Mouse (Mus musculus) gastrocnemius, postnatal 36 days (tissue): ENCODE results near the gene Ms4a13. TPM values are rescaled to one million over a fixed set of nuclear protein-coding genes. Genes with fewer than 3 reads are reported as not detected.
A peak's percentile ranks its signal among the peaks of the same experiment; 100 is the strongest.
"Not testable (repeated sequence)": the region's sequence is repeated elsewhere in the genome, so short reads cannot be mapped to it uniquely, and the experiment has no call there.

Experiments
- DNase-seq, 2 experiments: peaks; one replicate each; pipeline ENCODE4 v3.0.0; 2022
- intact Hi-C: fragments of 180-260 bp; cut with DNase I; formaldehyde crosslinking; loops from one replicate; pipeline ENCODE4 v1.15.1; 2025
- long read RNA-seq, 2 experiments: library from polyadenylated mRNA; stranded (forward); transcript quantifications; one replicate each; pipeline ENCODE4 v2.0.0; 2021
- total RNA-seq, 2 experiments: library from RNA; stranded (reverse); gene quantifications; 2 replicates each; pipeline ENCODE4 v1.2.3; 2021

Ms4a13 gene
- not detected for total RNA-seq
- long read RNA-seq, experiment 1 = 0 reads
- long read RNA-seq, experiment 2 = 0 reads

DNA sequence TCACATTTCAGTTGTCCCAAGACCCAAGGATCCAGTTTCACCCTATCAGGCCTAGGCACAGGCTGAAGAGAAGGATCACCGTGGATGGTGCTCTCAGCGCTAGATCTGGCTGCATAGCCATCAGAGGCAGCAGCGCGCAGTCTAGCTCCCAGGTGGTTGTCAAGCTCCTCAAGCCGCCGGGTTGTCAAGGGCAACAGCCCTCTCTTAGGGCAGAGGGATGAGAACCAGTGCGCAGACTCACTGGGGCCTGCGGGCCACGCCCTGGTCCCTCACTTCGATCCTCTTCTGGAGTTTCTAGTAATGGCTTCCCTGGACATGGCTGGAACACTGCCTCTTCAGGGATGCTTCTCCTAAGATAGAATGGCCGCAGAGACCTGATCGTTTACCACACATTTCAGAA, at the start of gene Ms4a13:
Gene Ms4a13, minus strand, starts transcription at position 192 of the 400 bp plus-strand sequence.
- intact Hi-C loops = no loop called here

DNA sequence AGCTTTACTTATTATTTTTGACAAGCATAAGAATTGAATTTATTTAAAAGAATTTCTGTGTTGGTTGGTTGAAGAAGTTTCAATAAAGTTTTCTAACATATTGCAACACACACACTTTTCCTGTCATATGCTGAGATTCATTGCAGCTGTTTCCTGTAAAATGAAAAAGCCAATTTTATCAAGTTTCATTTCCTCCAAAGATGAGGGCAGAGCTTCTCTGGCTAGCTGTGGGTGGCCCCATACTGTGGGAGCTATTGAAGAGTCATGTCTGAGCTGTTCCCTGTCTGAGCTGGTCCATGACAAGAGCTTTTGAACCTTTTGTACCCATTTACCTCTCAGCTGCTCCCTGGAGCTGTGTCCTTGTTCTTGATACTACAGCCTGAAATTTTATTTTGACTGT, 47.7 kb upstream of the Ms4a13 start:
- no peak for DNase-seq
- intact Hi-C loops = no loop called here

More for the DNA sequence above, at the start of gene Ms4a13:
- DNase-seq = no peak

DNA sequence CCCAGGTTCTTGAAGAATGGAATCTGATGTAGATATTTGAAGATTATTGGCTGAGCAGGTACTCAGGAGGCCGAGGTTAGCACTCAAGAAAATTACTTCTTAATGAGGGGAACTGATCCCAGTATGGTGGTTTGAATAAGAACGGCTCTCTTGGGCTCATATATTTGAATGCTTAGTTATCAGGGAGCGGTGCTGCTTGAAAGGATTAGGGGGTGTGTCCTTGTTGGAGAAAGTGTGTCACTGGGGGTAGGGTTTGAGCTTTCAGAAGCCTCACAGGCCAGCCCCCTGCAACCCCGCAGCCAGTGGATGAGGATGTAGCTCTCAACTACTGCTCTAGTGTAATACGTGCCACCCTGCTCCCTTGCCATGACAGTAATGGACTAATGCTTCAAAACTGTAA, 46.0 kb upstream of the Ms4a13 start:
- no peak for DNase-seq
- intact Hi-C loops = no loop called here

DNA sequence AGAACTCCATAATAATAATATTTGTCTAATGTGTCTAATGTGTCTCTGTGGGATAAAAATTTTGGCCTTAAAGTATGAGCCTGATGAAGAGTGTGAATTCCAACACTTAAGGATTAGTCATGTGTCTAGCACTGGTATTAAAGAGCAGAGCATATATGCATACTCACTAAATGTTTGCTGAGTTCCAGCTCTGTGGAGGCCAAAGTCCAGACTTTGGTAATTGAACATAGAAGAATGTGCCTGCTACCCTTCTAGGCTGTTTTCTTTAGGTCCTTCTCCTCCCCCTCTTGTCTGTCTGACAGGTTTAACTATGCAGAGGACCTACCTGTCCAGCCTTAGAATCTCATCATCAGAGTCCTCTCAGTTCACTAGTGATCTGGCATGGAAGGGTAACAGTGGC, 39.3 kb upstream of the Ms4a13 start:
- intact Hi-C loops = no loop called here
- no peak for DNase-seq

DNA sequence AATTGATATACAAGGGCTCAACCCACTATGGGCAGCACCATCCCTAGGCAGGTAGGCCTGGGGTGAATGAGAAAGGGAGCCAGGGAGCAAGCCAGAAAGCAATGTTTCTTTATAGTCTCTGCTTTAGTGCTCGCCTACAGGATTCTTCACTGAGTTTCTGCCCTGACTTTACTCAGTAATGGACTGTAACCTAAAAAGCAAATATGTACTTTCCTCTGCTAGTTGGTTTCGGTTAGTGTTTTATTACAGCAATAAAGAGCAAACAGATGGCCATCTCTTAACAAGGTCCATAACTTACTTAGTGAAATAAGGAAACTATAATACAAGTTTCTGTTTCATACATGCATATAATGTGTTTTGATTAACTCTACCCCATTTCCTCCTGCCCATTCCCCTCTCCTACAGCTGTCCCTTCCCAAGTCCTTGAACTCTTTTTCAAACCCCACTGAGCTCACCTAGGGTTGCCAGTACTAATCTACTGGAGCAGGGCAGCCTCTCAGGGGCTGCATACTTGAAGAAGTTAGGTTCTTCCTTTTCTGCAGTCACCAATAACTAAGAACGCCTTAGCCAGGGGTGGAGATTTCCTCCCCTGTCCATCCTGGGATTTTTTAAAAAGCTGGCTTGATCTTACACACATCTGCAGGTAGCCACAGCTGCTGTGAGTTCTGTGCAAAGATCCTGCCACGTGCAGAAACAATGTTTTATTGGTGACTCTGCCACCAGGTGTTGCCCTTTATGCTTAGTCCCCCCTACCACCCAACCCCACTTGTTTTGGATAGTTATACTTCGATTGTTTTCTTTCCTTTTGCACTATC, 38.6 kb upstream of the Ms4a13 start:
- intact Hi-C loops = no loop called here

DNA sequence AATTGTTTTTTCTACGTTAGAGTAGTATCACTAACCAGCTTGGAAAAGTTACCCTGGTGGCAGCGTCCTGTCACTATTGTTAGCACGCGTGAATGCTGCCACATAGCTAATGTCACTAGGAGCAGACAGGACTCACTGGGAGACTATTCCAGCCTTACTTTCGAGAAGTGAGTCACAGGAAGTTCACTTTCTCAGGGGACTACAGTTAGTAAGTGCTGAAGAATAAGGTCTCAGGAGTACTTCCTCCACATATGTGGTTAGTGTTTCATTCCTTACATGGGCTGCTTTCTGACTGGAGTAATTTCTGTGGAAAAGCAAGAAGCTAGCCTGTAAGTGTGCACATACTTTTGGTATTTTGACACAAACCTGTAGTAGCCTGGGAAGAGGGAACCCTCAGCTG, 37.7 kb upstream of the Ms4a13 start:
- no peak for DNase-seq
- intact Hi-C loops = no loop called here

More for the DNA sequence above, 38.6 kb upstream of the Ms4a13 start:
- no peak for DNase-seq

DNA sequence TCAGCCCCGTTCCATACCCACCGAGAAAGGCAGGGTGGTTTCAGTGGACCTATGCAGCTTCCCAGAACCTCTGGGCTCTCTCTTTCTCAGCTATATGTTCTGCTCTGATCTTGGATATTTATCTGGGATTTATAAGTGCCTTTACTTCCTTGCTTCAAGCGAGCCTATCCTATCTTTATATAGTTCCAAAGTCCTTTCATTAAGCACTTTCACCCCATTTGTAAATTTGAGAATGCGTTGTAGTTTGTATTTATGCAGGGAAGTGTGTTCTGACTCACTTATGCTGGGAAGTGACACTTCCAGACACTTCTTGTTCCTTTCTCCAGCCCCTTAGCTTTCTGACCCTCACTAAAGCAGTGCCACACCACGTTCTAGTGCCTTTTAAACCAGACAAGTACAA, 35.8 kb upstream of the Ms4a13 start, which contains the start of gene Ms4a12:
Gene Ms4a12, minus strand, starts transcription at position 101 of the 400 bp plus-strand sequence.
- intact Hi-C loops = no loop called here

DNA sequence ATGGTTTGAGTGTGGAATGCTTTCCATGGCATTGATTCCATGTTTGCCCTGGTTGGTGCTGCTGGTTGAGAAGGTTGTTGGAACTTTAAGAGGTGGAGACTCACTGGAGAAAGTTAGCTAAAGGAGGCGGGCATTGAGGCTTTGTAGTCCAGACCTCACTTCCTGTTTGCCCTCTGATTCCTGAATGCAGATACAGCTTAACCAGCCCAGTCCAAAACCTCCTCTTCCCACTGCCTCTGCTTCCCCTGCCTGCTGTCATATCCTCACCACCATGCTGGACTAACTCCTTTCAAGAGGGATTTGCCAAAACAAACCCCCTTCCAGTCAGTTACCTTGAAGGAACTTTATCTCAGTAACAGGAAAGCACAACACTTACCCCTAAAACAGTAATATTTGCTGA, 4.0 kb downstream of the Ms4a13 start:
- DNase-seq = no peak

More for the DNA sequence above, 35.8 kb upstream of the Ms4a13 start, which contains the start of gene Ms4a12:
- DNase-seq = no peak

DNA sequence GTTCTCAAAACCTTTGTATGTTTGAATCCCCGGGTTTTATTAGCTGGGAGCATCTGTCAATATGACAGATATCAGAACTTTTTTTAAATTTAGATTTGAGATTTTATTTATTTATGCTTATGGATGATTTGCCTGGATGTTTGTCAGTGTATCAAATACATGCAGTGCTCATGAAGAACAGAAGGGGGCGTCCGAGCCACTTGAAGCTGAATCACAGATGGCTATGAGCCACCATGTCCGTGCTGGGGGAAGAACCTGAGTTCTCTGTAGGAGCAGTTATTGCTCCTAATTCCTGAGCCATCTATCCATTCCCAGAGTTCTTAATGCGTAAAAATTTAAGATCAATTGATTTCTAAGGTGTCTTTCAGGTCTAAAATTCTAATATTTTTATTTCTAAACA, 12.4 kb downstream of the Ms4a13 start:
- DNase-seq = no peak
- intact Hi-C loops = no loop called here

More for the DNA sequence above, 4.0 kb downstream of the Ms4a13 start:
- intact Hi-C loops = no loop called here

DNA sequence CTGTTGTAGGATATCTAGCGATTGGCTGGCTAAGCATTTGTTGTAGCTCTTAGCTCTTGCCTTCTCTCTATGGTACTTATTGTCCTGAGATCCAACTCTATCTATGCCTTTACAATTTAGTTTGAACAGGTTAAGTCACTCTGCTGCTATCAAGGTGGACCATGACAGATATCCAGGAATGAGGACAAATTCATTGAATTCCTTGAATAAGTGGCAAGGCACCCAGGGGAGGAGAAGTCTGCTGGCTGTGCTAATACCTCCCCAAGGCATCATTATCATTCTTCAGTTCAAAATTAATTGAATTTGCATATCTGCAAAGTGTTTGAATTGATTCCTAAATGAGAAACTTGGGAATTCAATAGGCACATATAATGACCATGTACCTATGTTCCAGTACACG, 19.1 kb downstream of the Ms4a13 start:
- intact Hi-C loops = no loop called here
- DNase-seq = no peak

DNA sequence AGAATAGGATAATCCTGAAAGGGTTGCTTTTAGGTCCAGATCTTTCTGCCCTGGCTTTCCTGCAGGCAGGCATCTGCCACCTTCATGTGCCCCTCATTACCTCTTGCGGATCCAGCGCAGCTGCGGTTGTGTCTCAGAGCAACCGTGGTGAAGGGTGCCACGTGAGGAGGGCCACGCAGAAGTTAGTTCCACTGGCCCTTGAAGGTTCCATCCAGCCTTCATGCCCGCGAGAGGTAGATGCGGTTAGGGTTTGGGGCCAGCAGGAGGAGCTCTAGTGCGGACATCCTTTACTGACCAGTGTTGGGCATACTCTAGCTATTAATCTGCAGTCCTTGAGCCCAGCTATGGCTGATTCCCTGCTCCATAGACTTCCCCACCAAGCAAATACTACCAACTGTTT, 31.4 kb downstream of the Ms4a13 start, which contains the start of gene 1700025F22Rik:
Gene 1700025F22Rik, minus strand, starts transcription at position 149 of the 400 bp plus-strand sequence.
- intact Hi-C loops = no loop called here
- no peak for DNase-seq

DNA sequence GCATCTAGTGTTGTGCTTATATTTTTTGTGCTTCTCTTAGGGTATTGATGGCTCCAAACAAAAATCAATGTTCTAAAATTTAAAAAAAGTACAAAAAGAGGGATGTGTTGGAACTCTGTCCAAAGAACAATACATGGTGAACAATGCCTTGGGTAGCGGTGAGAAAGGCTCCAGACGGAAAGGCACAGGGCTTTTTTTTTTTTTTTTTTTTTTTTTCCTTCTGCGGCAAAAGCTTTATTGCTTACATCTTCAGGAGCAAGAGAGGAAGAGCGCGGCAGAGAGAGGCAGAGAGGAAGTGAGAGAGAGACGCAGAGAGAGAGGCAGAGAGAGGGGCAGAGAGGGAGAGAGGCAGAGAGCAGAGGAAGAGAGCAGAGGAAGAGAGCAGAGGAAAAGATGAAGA, 38.6 kb downstream of the Ms4a13 start:
- intact Hi-C loops = not testable (repeated sequence)

DNA sequence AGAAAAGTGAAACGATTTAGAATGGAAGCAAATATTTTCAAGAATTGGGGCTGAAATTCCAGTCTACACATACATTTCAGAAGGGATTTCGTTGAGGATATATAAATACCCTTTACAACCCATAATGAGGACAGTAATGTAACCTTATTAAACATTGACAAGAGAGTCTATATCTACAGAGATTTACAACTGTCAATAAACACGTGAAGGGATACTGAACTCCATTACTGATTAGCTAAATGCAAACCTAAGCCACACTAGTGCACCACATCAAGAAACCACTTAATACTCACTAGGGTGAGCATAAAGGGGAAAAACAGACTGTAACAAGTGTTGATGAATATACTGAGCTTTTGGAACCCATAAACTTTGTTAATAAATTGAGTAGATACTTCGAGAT, 61.2 kb downstream of the Ms4a13 start:
- no peak for DNase-seq
- intact Hi-C loops = no loop called here

More for the DNA sequence above, 38.6 kb downstream of the Ms4a13 start:
- DNase-seq = not testable (repeated sequence)

DNA sequence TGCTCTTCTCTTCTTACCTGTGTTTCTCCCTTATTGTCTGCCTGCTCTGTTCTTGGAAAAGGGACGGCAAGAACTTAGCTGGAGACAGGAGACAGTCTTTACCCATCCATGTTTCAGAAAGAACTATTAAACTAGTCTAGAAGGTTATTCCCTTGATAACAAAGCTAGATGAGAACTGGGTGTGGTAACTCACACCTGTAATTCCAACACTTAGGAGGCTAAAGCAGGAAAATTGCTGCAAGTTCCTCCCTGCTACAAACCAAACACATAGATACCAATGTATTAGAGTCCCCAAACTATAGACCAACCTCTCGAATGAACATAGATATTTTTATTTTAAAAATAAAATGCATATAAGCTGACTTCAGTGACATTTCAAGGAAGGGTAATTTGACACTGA, 61.7 kb downstream of the Ms4a13 start:
- intact Hi-C loops = no loop called here
- no peak for DNase-seq

DNA sequence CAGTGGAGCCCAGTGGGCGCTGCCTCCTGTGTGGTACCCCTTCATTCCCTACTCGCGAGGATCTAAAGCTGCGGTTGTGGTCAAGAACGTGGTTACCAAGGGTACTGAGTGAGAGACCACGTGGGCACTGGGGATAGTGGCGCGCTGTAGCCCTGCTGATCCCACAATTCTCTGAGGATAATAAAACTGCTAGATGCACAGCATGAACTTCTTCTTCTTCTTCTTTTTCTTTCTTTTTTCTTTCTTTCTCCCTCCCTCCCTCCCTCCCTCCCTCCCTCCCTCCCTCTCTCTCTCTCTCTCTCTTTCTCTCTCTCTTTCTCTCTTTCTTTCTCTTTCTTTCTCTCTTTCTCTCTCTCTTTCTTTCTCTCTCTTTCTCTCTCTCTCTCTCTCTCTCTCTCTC, 65.8 kb downstream of the Ms4a13 start, which contains the start of gene 1700017D01Rik:
Gene 1700017D01Rik, minus strand, starts transcription at position 101 of the 400 bp plus-strand sequence.
- DNase-seq, intact Hi-C loops: not testable (repeated sequence)

DNA sequence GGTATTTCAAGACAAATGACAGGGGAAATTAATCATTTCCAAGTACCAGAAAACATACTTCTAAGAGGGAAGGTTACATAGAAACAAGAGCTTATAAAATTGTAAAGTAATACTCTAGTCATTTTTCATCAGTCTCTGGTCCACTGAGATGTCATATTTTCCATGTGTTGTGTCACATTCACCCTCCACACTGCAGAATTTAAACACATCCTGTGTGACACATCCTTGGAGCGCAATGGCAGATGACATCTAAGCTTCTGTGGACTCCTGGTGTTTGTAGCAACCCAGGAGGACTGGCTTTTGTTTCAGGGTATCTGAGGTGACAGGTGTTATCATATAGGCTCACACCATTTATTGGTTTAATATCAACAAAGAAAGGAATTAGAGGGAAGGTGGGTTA, 66.8 kb downstream of the Ms4a13 start:
- intact Hi-C loops = no loop called here
- DNase-seq = no peak

DNA sequence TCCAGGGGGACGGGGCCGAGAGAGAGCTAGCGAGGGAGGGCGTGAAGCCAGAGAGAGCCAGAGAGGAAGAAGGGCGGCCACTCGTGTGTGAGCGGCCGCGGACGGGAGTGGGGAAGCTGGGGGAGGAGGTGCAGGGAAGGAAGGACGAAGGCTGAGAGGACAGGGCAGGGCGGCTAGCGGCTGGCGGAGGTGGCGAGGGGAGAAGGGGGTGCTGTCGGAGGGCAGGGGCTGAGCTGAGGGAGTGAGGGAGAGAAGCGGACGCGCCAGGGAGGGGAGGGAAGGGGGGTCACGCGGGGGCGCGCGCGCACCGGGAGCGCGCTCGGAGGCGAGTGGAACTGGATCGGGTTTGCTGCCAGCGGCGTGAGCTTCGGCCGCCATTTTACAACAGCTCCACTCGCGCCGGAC, 75.5 kb downstream of the Ms4a13 start:
- DNase-seq = peak in 1 of 2 experiments; percentile 23

More for the DNA sequence above, 75.5 kb downstream of the Ms4a13 start:
- intact Hi-C loops = not testable (repeated sequence)

Other genes starting within 250 kb of the Ms4a13 start
- gene Ccdc86, start 247.5 kb downstream of the Ms4a13 start, total RNA-seq = 10 to 100 TPM; 14.7 to 15.2 TPM
- gene Ms4a10, start 222.1 kb downstream of the Ms4a13 start, total RNA-seq = not detected
- not detected for gene Ms4a15, start 203.5 kb downstream of the Ms4a13 start, total RNA-seq
- not detected for gene Ms4a18, start 178.7 kb downstream of the Ms4a13 start, total RNA-seq
- under 1 TPM; 0.48 to 0.54 TPM for gene Ms4a8a, start 115.6 kb downstream of the Ms4a13 start, total RNA-seq
- gene 1700017D01Rik, start 65.9 kb downstream of the Ms4a13 start, total RNA-seq = not detected
- not detected for gene 1700025F22Rik, start 31.4 kb downstream of the Ms4a13 start, total RNA-seq
- gene Ms4a12, start 35.7 kb upstream of the Ms4a13 start, total RNA-seq = not detected
- gene Ms4a1, start 69.5 kb upstream of the Ms4a13 start, total RNA-seq = not detected
- not detected for gene Ms4a5, start 87.1 kb upstream of the Ms4a13 start, total RNA-seq
- under 1 TPM in 1 of 2 experiments, not detected in 1; 0.05 TPM for gene Ms4a14, start 117.7 kb upstream of the Ms4a13 start, total RNA-seq
- under 1 TPM; 0.25 to 0.33 TPM for gene Ms4a7, start 139.4 kb upstream of the Ms4a13 start, total RNA-seq
- gene Ms4a4a, start 178.8 kb upstream of the Ms4a13 start, total RNA-seq = 1 to 10 TPM; 2.0 to 3.5 TPM
- under 1 TPM in 1 of 2 experiments, not detected in 1; 0.35 TPM for gene Ms4a4c, start 208.0 kb upstream of the Ms4a13 start, total RNA-seq
- gene Ms4a4b, start 246.8 kb upstream of the Ms4a13 start, total RNA-seq = not detected